Mouse (Mus musculus) thymus, adult 18-20 months (tissue): ENCODE results near the gene Gtf2a2.
"Not testable (repeated sequence)": the region's sequence is repeated elsewhere in the genome, so short reads cannot be mapped to it uniquely, and the experiment has no call there.

Experiments used
- DNase-seq, 2 experiments: peaks; one replicate each; pipeline ENCODE4 v3.0.0; 2022; ENCODE audit warnings: mixed read lengths in 2 of 2

Gene Gtf2a2

GRCm38 (mm10) chr9:70022083-70022482 lies 9.7 kb downstream of the Gtf2a2 start:
- no peak for DNase-seq

DNA sequence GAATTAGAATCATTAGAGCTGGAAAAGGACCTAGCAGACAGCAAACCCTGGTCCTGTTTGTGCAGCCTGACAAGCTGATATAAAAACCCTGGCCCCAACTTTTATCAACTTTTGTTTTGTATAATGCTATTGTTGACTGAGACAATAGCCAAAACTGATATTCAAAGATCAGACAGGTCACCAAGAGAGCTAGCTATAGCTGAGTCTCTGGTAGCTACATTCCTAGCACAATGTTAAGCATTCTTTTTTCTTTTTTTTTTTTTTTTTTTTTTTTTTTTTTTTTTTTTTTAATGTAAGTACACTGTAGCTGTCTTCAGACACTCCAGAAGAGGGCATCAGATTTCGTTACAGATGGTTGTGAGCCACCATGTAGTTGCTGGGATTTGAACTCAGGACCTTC lies 11.3 kb downstream of the Gtf2a2 start:
- not testable (repeated sequence) for DNase-seq

DNA sequence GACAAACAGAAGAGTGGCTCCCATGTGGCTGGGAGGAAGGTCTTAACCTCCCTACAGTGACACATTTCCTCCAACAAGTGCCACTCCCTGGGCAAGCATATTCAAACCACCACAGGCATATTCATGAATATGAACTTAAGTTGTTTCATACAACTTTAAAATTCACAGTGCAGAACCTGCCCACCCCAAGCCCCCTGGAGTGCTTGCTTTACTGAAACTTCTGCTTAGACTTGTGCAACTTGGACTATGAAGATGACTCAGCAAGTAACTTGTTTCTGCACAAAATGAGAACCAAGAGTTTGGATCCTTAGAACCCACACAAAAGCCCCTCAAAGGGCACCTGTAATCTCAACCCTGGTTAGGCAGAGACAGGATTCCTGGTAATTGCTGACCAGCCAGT lies 12.3 kb downstream of the Gtf2a2 start:
- DNase-seq, result no peak

GRCm38 (mm10) chr9:70025365-70026012 lies 13.1 kb downstream of the Gtf2a2 start:
- DNase-seq, result no peak

GRCm38 (mm10) chr9:70032167-70032566 lies 19.8 kb downstream of the Gtf2a2 start:
- no peak for DNase-seq

- no peak for DNase-seq
Observed at GRCm38 (mm10) chr9:70033056-70033455, 20.7 kb downstream of the Gtf2a2 start.

GRCm38 (mm10) chr9:70034702-70035101 lies 22.4 kb downstream of the Gtf2a2 start:
- DNase-seq, result no peak

DNA sequence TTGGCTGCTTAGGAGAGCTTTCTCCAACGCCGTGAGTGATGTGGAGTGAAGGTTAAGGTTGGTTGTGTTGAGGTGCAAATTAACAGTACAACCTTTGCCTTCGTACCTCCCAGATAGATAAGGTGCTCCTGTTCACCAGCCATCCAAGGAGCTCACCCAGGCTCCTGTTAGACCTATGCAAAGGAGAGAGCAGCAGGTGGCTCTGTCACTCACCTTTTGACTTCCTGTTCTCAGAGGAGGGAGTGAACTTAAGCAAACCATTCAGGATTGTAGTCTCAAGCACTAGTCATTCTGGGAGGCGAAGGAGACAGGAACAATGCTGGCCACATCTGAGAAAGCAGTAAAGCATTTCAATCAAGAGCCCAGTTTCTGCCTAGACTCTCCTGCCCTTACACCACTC lies 24.3 kb downstream of the Gtf2a2 start:
- peak; percentile 7 to 14 for DNase-seq

DNA sequence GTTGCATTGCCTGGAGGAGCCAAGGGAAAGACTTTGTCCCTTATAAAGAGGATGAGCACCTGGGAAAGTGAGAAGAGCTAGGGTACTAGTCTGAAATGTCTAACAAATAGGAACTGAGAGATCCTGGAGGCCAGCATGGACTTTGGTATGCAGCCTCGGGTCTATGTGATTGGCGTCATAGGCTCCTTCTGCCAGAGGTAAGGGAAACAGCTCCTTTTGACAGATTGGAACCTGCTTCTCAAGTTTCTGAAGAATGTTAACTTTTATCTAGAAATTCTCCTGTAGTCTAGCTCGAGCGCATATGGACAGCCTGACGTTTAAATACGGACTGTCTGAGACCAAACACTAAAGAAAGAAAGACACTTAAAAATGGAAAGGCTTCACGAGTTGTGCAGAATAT lies 25.6 kb downstream of the Gtf2a2 start, which contains the start of gene Gcnt3:
Gene Gcnt3, minus strand, starts transcription at position 101 of the 400 bp plus-strand sequence.
- no peak for DNase-seq

GRCm38 (mm10) chr9:70039597-70040385 lies 27.4 kb downstream of the Gtf2a2 start:
- DNase-seq, result peak in 1 of 2 experiments; percentile 19

DNA sequence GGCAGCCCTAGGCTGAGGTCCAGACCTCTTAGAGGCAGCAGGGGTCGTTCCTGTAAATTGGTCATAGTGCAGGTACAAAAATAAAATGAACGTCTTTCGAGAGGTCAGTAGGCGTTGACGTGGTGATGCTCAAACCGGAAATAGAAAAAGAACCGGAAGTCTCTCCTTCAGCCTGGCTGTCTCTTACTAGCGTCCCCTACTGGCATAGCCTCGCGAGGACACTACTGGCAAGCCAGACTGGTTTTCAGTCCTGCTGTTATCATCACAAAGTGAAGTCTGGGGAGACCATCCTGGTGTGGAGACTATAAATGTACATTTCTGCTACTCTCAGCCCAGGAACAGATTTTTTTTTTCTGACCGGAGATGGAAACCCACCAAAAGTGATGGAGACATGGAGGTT lies 28.2 kb downstream of the Gtf2a2 start:
- no peak for DNase-seq

GRCm38 (mm10) chr9:70042137-70042536 lies 29.8 kb downstream of the Gtf2a2 start:
- DNase-seq, result no peak

DNA sequence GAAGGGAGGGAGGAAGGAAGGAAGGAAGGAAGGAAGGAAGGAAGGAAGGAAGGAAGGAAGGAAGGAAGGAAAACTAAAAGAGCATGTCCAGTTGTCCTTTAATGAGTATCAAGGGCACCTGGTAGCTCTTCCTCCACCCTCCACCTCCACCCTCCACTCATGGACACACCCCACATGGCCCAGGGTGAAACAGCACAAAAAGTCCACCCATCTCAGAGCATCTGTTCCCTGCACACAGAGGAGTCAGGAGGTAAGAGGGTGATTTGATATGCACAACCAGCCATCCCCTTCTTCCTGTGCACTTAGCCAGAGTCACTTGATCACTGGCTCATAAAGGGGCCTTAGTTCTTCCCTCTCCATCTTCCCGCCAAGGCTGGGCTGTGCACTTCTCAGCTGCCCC lies 30.6 kb downstream of the Gtf2a2 start:
- no peak for DNase-seq

DNA sequence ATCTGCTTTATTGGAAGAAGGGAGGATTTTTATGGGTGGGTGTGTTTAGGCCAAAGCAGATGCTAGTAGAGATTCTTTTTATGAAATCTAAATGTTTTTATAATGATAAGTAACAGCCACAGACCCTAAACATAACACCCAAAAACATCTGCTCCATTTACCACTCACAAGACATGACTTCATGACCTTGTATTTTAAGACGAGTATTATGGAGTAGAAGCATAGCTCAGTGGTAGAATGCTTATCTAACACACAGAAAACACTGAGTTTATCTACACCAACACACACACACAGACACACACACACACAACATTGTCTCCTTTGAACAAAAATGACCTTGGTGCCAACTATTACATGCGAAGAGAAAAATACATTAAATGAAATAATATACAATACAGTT lies 32.5 kb downstream of the Gtf2a2 start:
- DNase-seq, result no peak

DNA sequence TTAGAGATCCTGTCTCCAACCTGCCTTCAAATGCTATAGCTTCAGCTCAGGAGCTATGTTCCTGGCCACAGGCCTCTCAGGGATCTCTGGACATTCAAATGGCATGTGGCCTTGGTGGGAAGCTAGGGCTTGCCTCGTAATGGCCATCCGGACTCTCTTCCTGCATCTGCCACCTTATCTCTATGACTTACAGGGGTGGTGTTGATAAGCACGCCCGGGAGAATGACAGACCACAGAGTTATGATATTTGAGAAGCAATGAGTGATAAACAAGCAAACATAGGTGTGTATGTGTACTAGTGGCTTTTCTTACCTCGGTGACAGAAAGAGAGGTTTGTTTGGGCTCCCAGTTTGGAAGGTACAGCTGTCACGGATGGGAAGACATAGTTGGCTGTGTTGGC lies 33.9 kb downstream of the Gtf2a2 start:
- DNase-seq, result no peak

DNA sequence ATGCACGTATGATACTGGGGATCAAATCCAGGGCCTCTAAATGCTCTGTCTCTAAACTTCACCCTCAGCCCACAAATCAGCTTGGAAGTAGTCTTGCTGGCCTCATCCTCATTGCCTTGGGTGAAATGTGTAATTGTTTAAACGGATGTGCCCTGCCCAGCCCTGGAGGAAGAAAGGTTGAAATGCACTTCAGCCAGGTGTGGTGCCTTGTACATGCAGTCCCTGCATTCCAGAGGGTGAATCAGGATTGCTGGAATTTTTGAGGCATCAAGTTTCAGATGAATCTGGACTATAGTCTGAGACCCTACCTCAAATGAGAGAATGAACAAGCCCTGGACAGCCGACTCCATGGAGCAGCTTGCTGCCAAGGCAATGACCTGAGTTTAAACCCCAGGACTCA lies 35.5 kb downstream of the Gtf2a2 start:
- DNase-seq, result no peak

DNA sequence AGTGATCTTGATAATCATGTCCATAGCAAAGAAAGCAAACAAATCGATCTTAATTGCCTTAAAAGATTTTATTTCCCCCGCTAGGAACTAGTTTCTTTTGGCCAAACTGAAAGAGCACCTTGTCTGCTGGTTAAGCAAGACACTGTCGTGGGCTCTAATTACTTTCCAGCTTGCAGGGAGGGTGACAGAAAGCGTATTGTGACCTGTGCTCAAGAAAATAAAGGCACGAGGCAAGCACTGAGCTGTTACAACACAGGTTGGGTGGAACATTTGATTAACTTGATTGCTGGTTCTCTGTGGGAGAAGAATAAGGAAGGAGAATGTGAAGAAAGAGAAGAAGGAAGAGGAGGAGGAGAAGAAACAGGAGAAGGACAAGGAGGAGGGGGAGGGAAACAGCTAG lies 35.9 kb downstream of the Gtf2a2 start:
- DNase-seq, result no peak

GRCm38 (mm10) chr9:70048751-70049415 lies 36.5 kb downstream of the Gtf2a2 start:
- no peak for DNase-seq

DNA sequence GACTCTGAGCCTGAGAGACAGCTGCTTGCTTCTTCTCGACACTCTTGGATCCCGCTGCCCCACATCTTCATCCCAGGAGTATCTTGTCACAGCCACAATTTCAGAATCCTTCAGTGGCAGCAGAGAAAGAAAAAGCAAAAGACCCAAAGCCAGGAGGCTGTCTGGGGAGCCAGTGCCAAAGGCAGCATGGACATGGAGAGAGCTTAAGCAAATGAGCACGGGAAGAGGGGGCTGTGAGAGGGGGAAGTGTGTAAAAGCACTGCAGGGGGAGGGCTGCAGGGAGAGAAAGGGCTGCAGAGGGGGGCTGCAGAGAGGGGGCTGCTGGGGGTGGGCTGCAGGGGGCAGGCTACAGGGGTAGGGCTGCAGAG lies 37.0 kb downstream of the Gtf2a2 start:
- no peak for DNase-seq

DNA sequence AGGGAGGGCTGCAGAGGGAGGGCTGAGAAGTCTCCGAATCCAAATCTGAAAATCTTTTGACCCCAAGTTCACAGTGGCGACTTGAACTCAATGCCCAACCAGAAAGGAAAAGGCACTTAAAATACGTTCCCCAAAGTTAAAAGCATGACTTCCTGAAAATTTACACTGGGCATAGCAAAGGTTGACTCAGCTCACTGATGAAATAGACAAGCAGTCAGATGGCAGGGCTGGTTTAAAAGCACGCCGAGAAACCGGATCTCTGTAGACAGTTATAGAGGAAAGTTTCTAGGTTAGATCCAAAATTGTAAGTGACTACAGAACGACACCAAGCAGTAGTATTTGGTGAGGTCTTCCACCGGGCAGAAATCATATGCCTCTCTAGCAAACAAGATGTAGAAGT lies 37.5 kb downstream of the Gtf2a2 start:
- DNase-seq, result no peak

GRCm38 (mm10) chr9:70052730-70053129 lies 40.4 kb downstream of the Gtf2a2 start:
- no peak for DNase-seq

- DNase-seq, result no peak
Observed at GRCm38 (mm10) chr9:70053411-70053810, 41.1 kb downstream of the Gtf2a2 start.

DNA sequence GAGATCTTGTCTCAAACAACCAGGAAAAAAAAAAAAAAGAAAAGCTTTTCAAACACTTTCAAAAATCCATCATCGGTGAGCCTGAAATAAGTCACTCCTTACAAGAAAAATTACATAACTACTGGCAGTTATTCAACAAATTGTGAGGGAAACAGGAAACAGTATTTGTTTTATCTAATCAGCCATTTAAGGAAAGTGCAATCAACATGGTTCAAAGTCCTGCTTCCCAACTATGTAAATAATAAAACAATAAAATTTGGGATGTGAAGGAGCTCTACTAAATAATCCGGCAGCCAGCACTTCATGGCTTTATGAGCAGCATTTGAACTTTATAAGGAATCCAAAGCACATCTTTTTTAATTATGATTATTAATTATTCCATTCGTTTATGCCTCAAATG lies 49.7 kb downstream of the Gtf2a2 start:
- no peak for DNase-seq

GRCm38 (mm10) chr9:70067497-70067896 lies 55.1 kb downstream of the Gtf2a2 start:
- DNase-seq, result no peak
